14 mouse cellular contexts compared by ENCODE assay signal in genomic region chr5:39870835-39871722, GRCm38 (mm10).
DNase-seq lines count a peak whose midpoint lies in the region; ATAC-seq lines count a peak whose summit lies in the region.
"Had no signal": no experiment of that assay in that cellular context is flagged by ENCODE, and none has a peak within 500 bp of the region (broad histone marks: within the 10 kb centered on the region; RNA-seq: fewer than 3 reads in every experiment).

No protein-coding gene starts in this region.

- intact Hi-C loops in heart, postnatal 36 days (cut with DNase I), result no loop called here

- no peaks in the 10 kb centered on the region for H3K9me3 ChIP-seq in forebrain, embryonic 13.5 days (replicated peaks)
- H3K9me3 ChIP-seq in forebrain, embryonic 12.5 days, result no peaks in the 10 kb centered on the region
- H3K9me3 ChIP-seq in hindbrain, embryonic 15.5 days, result no peaks in the 10 kb centered on the region
- H3K9me3 ChIP-seq in midbrain, embryonic 11.5 days (ENCODE audit: control insufficient read depth, low read length), result no peaks in the 10 kb centered on the region
- H3K9me3 ChIP-seq: embryonic facial prominence, embryonic 15.5 days; limb, embryonic 12.5 days had no signal

- no peaks in the 10 kb centered on the region for H3K4me1 ChIP-seq in forebrain, embryonic 13.5 days
- H3K4me1 ChIP-seq in forebrain, embryonic 12.5 days, result no peaks in the 10 kb centered on the region
- peaks cover 4% of the 10 kb centered on the region; the same call in 1 of the 2 replicates for H3K4me1 ChIP-seq in hindbrain, embryonic 15.5 days (replicated peaks)
- H3K4me1 ChIP-seq in midbrain, embryonic 11.5 days (ENCODE audit: control insufficient read depth, insufficient read depth, low read length), result no peaks in the 10 kb centered on the region; the same call in 1 of the 2 replicates
- H3K4me1 ChIP-seq: embryonic facial prominence, embryonic 15.5 days; limb, embryonic 12.5 days had no signal

- H3K4me2 ChIP-seq in forebrain, embryonic 13.5 days, result no peak overlapping the region
- no peak overlapping the region for H3K4me2 ChIP-seq in forebrain, embryonic 12.5 days
- no peak overlapping the region for H3K4me2 ChIP-seq in hindbrain, embryonic 15.5 days
- no peak overlapping the region for H3K4me2 ChIP-seq in midbrain, embryonic 11.5 days
- H3K4me2 ChIP-seq: embryonic facial prominence, embryonic 15.5 days; limb, embryonic 12.5 days had no signal

- H3K27me3 ChIP-seq in forebrain, embryonic 13.5 days, result no peaks in the 10 kb centered on the region
- no peaks in the 10 kb centered on the region for H3K27me3 ChIP-seq in forebrain, embryonic 12.5 days
- H3K27me3 ChIP-seq in hindbrain, embryonic 15.5 days, result no peaks in the 10 kb centered on the region
- H3K27me3 ChIP-seq in midbrain, embryonic 11.5 days (ENCODE audit: control insufficient read depth, insufficient read depth, low read length), result no peaks in the 10 kb centered on the region
- H3K27me3 ChIP-seq: embryonic facial prominence, embryonic 15.5 days; limb, embryonic 12.5 days had no signal

- H3K9ac ChIP-seq in forebrain, embryonic 13.5 days, result no peak overlapping the region
- no peak overlapping the region for H3K9ac ChIP-seq in forebrain, embryonic 12.5 days
- H3K9ac ChIP-seq in hindbrain, embryonic 15.5 days, result no peak overlapping the region
- no peak overlapping the region for H3K9ac ChIP-seq in midbrain, embryonic 11.5 days (ENCODE audit: low read length)
- H3K9ac ChIP-seq: embryonic facial prominence, embryonic 15.5 days; limb, embryonic 12.5 days; liver, embryonic 14.5 days had no signal

- H3K27ac ChIP-seq in forebrain, embryonic 13.5 days, result no peak overlapping the region
- H3K27ac ChIP-seq in forebrain, embryonic 12.5 days, result no peak overlapping the region
- H3K27ac ChIP-seq in hindbrain, embryonic 15.5 days (replicated peaks), result no peak overlapping the region
- no peak overlapping the region for H3K27ac ChIP-seq in midbrain, embryonic 11.5 days (ENCODE audit: low read depth, low read length)
- H3K27ac ChIP-seq: embryonic facial prominence, embryonic 15.5 days; limb, embryonic 12.5 days; liver, embryonic 14.5 days had no signal

- 61% methylated on average over 10 of the region's 10 CpGs for WGBS in forebrain, embryonic 13.5 days
- WGBS in forebrain, embryonic 12.5 days, result 68% methylated on average over 10 of the region's 10 CpGs
- 28% methylated on average over 10 of the region's 10 CpGs for WGBS in hindbrain, embryonic 15.5 days
- 49% methylated on average over 10 of the region's 10 CpGs for WGBS in midbrain, embryonic 11.5 days

- no peaks in the 10 kb centered on the region for H3K36me3 ChIP-seq in forebrain, embryonic 13.5 days (ENCODE audit: poor library complexity, severe bottlenecking)
- H3K36me3 ChIP-seq in forebrain, embryonic 12.5 days (replicated peaks), result no peaks in the 10 kb centered on the region
- H3K36me3 ChIP-seq in hindbrain, embryonic 15.5 days, result no peaks in the 10 kb centered on the region
- no peaks in the 10 kb centered on the region for H3K36me3 ChIP-seq in midbrain, embryonic 11.5 days (ENCODE audit: control insufficient read depth, insufficient read depth, low read length)
- H3K36me3 ChIP-seq: embryonic facial prominence, embryonic 15.5 days; limb, embryonic 12.5 days had no signal

- no peak overlapping the region for H3K4me3 ChIP-seq in forebrain, embryonic 13.5 days
- no peak overlapping the region for H3K4me3 ChIP-seq in forebrain, embryonic 12.5 days (replicated peaks)
- H3K4me3 ChIP-seq in hindbrain, embryonic 15.5 days, result no peak overlapping the region
- H3K4me3 ChIP-seq in midbrain, embryonic 11.5 days (ENCODE audit: low read depth, low read length), result no peak overlapping the region
- H3K4me3 ChIP-seq: embryonic facial prominence, embryonic 15.5 days; limb, embryonic 12.5 days had no signal

- peak; percentile 70; the same call in 1 of the 2 replicates for ATAC-seq in forebrain, embryonic 13.5 days
- no peak for ATAC-seq in forebrain, embryonic 12.5 days (ENCODE audit: low FRiP score)
- 0 out of 2 replicates have a peak, but pooled peaks have one; percentile 42 for ATAC-seq in hindbrain, embryonic 15.5 days (ENCODE audit: low FRiP score, low read depth)
- ATAC-seq in midbrain, embryonic 11.5 days (ENCODE audit: low FRiP score), result peak; percentile 67
- ATAC-seq: activated CD4-positive, CD25-positive, alpha-beta regulatory T cell, adult 4 months had no signal

- DNase-seq in embryo, embryonic 10 days (ENCODE audit: low spot score), result peak; percentile 44
- DNase-seq in midbrain, embryonic 11.5 days (ENCODE audit: low spot score, missing footprints), result no peak
- no peak for DNase-seq in right cerebral cortex, postnatal 25 days
- no peak for DNase-seq in cerebellum, adult 18-20 months
- no peak for DNase-seq in heart, postnatal 36 days
- DNase-seq: adrenal gland, postnatal 25 days; gastrocnemius, postnatal 36 days had no signal
